7 mouse cellular contexts compared by ENCODE assay signal in the genomic region with DNA sequence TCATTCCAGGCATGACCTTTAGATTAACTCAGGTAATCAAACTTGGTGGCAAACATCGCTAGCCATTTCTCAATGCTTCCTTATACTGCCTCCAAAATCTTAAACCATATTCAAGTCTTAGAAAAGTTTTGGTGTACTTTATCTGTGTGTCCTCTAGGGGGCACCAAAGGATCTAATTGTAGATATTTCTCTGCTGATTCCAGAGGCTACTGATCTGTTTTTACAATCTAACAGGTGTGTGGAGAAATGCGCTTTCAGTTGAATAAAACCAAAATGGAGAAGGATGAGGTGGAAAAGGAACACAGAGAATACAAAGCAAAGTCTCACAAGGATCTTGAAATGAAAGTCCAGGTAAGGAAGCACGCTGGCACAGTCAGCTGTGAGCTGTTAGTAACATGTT.
DNase-seq lines count a peak whose midpoint lies in the region; ATAC-seq lines count a peak whose summit lies in the region.

No protein-coding gene starts in this region.

- H3K27me3 ChIP-seq in kidney, embryonic 15.5 days, result no peaks in the 10 kb centered on the region
- H3K27me3 ChIP-seq in stomach, embryonic 14.5 days (ENCODE audit: control insufficient read depth, insufficient read depth, low read length), result no peaks in the 10 kb centered on the region

- DNase-seq in kidney, postnatal 14 days, result peak; percentile 47
- DNase-seq in B cell, adult 2 months, result peak; percentile 65 to 67
- DNase-seq in ES-CJ7 (ENCODE audit: low read depth, low spot score), result peak; percentile 57
- peak; percentile 69 for DNase-seq in embryo, embryonic 10 days (ENCODE audit: low spot score)
- peak; percentile 37 to 45 for DNase-seq in layer of hippocampus, postnatal 10 days (ENCODE audit: low spot score in 2 of 2)

- no peak overlapping the region for H3K27ac ChIP-seq in kidney, embryonic 15.5 days
- no peak overlapping the region for H3K27ac ChIP-seq in stomach, embryonic 14.5 days (ENCODE audit: low read length)

- no peak overlapping the region for H3K4me2 ChIP-seq in kidney, embryonic 15.5 days
- no peak overlapping the region for H3K4me2 ChIP-seq in stomach, embryonic 14.5 days (replicated peaks; ENCODE audit: low read depth, low read length)

- no peaks in the 10 kb centered on the region for H3K36me3 ChIP-seq in kidney, embryonic 15.5 days
- H3K36me3 ChIP-seq in stomach, embryonic 14.5 days (ENCODE audit: control insufficient read depth, insufficient read depth, low read length), result no peaks in the 10 kb centered on the region

- 38% methylated on average over 3 of the region's 3 CpGs for WGBS in kidney, embryonic 15.5 days
- WGBS in stomach, embryonic 14.5 days, result 44% methylated on average over 3 of the region's 3 CpGs

- H3K9ac ChIP-seq in kidney, embryonic 15.5 days, result no peak overlapping the region
- no peak overlapping the region for H3K9ac ChIP-seq in stomach, embryonic 14.5 days (replicated peaks; ENCODE audit: low read depth, low read length)

- no peak for ATAC-seq in kidney, embryonic 15.5 days (replicated peaks; ENCODE audit: low FRiP score)
- ATAC-seq in stomach, embryonic 14.5 days (ENCODE audit: insufficient number of reproducible peaks, insufficient read depth, low FRiP score, low read depth), result 0 out of 2 replicates have a peak, but pooled peaks have one; percentile 14

- H3K4me3 ChIP-seq in kidney, embryonic 15.5 days (replicated peaks), result no peak overlapping the region
- H3K4me3 ChIP-seq in stomach, embryonic 14.5 days (ENCODE audit: low read depth, low read length), result no peak overlapping the region

- no peaks in the 10 kb centered on the region for H3K9me3 ChIP-seq in kidney, embryonic 15.5 days (replicated peaks)
- H3K9me3 ChIP-seq in stomach, embryonic 14.5 days (ENCODE audit: control insufficient read depth, low read depth, low read length), result no peaks in the 10 kb centered on the region

- no peaks in the 10 kb centered on the region for H3K4me1 ChIP-seq in kidney, embryonic 15.5 days
- no peaks in the 10 kb centered on the region for H3K4me1 ChIP-seq in stomach, embryonic 14.5 days (ENCODE audit: control insufficient read depth, insufficient read depth, low read length)
